Mouse (Mus musculus): Measurements from ENCODE around the gene Prkcsh. TPM values are rescaled to one million over a fixed set of nuclear protein-coding genes. Genes with fewer than 3 reads are reported as not detected.
A peak's percentile ranks its signal among the peaks of the same experiment; 100 is the strongest.

Prkcsh gene
- total RNA-seq, 1 experiment from 2014 or later: 37.1 TPM

DNA sequence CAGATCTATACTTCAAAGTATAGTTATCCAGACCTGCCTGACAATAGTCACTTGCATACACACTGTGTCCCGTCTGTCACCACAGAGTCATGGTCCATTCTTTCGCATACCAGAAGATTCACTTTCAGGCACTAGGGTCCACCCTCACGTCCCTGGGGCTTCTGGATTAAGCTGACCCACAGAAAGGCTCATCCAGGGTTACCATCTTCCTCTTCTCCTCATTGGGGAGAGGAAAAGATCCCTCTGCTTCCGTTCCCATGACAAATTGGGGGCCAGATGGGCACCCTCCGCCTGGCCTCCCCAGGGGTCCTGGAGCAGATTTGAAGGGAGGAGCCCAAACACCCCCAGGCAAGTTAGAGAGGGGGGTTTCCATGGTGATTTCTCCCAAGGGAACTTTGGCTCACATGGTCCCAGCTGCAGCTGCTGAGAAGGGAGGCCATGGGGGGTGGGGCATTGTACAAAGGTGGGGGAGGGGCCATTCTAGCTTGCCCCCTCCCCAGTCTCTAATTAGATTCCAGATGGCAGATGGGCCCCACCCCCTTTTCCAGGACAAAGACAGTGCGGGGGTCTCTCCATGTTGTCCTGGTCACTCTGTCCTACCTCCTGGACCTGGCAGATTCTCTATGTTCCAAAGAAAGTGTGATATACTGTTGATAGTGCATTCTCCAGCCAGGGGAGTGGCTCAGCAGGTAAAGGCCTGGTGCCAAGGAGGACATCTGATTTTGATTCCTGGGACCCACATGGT is 32.9 kb downstream of the Prkcsh start:
- no peak for ATAC-seq (ENCODE audit: extremely low read depth, insufficient number of reproducible peaks, low FRiP score, poor library complexity, severe bottlenecking)

DNA sequence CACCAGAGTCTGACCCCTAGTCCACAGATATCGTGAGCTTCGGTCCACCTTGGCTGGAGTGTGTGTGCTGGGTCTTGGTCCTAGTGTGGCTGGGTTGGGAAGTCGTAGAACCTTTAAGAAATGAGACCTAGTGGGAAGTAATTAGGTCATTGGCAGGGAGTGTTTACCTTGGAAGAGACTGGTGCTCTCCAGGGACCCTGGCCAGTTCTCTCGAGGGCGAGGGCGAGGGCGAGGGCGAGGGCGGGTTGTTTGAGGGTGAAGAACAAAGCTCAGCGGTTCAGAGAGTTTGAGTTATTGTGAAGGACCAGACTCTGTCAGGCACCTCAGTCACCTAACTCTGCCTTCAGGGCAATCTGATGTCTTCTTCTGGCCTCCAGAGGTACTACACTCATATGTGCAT is 35.2 kb downstream of the Prkcsh start:
- ATAC-seq (ENCODE audit: extremely low read depth, insufficient number of reproducible peaks, low FRiP score, poor library complexity, severe bottlenecking): no peak

DNA sequence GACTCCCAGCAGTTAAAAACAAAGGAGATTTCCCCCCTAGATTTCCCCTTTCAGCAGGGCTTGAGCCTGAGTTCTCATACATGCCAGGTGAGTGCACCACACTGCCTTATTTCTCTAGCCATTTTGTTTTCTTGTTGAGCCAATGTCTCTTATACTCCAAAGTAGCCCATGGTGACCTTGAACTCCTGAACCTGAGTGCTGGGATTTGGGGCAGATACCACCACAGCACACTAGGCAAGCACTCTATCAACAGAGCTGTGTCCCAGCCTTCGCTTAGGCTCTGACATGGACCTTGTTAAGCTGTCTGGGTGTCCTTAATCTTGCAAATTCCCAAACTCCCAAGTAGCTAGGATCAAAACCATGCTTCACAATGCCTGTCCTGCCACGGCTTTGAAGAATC is 39.2 kb downstream of the Prkcsh start:
- ATAC-seq (ENCODE audit: extremely low read depth, insufficient number of reproducible peaks, low FRiP score, poor library complexity, severe bottlenecking): no peak

DNA sequence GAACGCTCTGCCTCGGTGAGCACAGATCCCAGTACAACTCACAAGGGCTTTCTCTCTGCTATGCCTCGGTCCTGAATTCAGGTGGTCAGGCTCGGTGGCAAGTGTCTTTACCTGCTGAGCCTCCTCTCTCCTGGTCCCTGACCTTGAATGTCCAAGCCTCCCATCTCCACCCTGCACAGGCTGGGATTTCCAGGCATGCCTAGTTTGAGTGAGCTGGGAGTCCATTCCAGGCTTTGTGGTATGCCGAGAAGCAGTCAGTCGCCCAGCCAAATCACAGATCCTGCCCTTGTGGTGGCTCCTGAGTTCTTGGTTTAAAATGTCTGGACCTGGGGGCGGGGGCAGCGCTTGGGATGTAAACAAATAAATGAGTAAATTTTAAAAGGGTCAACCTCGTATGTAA is 44.7 kb downstream of the Prkcsh start:
- no peak for ATAC-seq (ENCODE audit: extremely low read depth, insufficient number of reproducible peaks, low FRiP score, poor library complexity, severe bottlenecking)

DNA sequence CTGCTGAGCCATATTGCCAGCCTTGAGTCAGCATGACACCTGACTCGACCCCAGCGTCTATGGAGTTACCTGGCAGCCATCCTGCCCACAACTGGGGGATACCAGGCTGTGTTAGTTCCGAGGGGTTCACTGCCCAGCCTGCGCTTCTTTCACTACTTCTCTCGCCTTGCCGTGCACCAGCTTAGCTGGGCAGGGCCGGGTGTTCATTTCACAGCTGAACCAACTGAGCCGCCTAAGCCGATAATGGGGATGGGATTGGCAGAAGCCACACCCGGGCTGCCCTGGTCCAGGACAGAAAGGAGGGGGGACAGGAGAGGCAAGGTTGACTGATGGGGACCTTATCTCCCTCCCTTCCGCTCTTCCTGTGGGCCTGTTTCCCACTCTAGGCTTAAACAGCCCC is 46.7 kb downstream of the Prkcsh start:
- ATAC-seq (ENCODE audit: extremely low read depth, insufficient number of reproducible peaks, low FRiP score, poor library complexity, severe bottlenecking): no peak

DNA sequence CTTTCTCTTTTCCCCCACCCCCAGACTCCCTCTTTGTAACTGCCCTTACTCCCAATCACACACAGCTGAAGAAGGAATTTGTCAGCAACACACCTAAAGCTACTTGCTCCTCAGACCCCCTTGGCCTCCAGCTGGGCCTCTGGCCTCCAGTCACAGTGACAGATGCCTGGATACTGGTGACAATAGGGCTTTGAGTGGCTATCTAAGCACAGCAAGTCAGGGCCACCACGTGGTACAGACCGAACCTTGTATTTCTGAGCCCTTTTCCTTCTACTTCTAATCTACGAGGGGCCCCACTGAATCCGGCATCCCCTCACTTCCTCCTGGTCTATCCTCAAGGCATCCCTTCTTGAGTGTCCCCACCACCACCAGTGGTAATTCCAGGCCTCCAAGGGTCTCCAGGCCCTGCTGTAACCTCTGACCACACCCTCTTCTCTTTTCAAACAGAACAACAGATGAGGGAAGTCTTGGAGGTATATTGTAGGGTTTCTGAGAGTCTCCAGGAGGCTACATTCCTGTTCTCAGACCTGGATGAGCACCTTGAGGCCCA is 47.2 kb downstream of the Prkcsh start:
- ATAC-seq (ENCODE audit: extremely low read depth, insufficient number of reproducible peaks, low FRiP score, poor library complexity, severe bottlenecking): no peak

DNA sequence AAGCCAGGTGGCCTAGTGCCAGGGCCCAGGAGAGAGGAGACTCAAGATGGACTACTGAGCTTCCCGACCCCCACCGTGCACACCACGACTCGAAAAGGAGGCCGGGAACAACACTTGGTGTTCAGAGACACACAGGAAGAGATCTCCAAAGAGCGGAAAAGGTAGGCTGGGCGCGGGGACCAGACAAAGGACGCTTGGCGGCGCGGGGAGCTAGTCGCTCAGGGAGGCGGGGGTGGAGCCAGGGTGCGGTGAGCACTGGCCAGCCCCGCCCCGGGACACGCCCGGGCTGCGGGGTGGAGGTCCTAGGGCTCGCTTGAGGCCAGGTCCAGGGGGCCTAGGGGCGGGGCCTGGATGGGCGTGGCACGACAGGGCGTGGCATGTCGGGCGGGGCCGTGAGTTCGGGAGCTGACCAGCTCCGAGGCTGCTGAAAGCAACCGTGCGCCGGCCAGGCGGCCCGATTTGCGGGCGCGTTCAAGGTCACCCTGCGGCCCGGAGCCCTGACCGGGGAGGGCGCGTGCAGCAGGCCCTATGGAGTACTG is 47.8 kb downstream of the Prkcsh start:
- ATAC-seq (ENCODE audit: extremely low read depth, insufficient number of reproducible peaks, low FRiP score, poor library complexity, severe bottlenecking): no peak

DNA sequence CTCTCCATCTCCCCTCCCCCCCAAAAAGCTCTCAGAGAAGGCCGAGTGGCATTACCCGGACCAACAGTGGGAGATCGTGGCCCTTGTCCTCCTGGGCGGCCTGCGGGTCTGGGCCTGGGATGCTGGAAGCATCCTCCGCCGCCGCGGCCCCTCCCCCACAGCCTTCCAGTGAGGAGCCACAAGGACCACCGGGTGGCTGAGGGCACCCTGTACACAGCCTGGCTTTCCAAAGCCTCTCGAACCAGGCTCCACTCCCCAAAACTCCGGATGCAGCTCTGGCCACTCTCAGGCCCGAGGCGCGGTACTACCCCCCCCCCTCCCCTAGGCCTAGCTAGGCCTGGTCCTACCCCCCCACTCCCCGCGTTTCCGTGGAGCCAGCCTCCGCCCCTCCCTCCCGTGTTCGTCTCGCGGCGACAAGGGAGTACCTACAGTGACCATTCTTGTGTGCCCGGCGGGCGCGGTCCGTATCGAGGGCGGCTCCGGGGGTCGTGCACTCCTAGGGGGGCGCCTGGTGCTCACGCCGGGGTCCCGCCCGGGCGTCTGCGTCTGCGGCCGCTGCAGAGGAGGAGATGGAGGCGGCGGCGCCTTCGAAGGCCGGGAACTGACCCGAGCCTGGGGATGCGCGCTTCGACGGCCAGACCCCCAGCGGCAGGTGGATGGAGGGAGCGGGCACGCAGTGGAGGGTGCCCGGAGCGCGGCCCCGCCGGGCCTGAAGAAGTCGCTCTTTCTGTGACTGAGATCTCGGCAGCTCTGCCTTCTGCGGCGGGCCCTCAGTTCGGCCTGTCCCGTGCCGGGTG is 48.8 kb downstream of the Prkcsh start:
- ATAC-seq (ENCODE audit: extremely low read depth, insufficient number of reproducible peaks, low FRiP score, poor library complexity, severe bottlenecking): no peak

DNA sequence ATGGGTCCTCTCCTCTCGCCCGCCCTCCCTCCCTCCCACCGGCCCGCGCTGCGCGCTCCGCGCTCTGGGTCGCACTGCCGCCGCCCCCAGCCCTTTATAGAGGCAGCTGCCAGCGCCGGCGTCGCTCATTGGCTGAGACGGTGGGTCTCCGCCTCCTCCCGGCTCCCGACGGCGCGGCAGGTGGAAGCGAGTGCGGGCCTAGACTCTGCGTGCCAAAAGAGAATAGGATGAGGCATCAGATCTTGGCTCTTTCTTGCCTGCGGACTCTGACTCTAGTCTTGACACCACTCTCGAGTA is 49.3 kb downstream of the Prkcsh start, which contains the start of gene Elavl3:
Gene Elavl3, minus strand, starts transcription at position 66 of the 297 bp plus-strand sequence.
- no peak for ATAC-seq (ENCODE audit: extremely low read depth, insufficient number of reproducible peaks, low FRiP score, poor library complexity, severe bottlenecking)

DNA sequence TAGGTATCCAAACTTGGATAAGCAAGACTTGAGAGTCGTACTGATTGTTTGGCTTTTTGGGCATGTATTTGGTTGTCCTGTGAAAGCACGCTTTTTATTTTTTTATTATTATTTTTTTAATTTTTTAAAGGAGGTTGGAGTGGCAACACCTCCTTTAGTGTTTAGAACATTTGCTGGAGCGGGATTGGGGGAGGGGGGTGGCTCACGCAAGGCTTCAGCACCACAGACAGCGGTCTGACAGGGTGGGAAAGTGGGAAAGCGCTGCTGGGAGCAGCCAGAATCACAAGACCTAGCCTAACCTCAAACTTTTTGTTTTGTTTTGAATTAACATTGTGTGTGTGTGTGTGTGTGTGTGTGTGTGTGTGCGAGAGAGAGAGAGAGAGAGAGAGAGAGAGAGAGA is 51.1 kb downstream of the Prkcsh start:
- ATAC-seq (ENCODE audit: extremely low read depth, insufficient number of reproducible peaks, low FRiP score, poor library complexity, severe bottlenecking): no peak

DNA sequence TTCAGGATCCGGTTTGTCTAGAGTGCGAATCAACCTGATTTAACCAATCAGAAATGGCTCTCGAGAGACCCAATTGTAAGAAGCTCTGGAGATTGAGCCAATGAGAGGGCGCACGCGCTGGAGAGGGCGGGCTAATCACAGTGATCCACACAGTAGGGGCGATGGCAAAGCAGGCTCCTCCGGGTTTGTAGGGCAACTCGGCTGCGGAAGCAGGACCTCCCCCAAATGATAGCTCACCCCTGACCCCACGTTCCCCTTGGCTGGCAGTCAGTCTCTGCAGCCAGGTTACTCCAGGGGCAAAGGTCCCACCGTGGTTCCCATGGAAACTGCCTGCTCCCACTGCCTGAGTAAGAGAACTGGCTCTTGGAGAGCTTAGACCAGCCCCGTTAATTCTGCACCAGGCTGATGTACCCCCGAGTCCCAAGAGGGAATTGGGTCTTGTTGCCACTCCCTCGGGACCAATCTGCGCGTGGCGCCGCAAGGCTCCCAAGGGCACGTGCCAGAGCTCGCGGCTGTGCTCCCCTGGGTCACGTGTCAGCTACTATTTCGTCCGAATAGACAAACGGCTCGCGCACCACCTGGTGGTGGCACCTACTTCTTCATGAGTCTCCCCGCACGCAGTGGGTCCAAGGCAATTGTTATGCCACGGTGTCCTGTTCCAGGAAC is 51.9 kb downstream of the Prkcsh start:
- ATAC-seq (ENCODE audit: extremely low read depth, insufficient number of reproducible peaks, low FRiP score, poor library complexity, severe bottlenecking): peak; percentile 55; the same call in 1 of the 2 replicates

DNA sequence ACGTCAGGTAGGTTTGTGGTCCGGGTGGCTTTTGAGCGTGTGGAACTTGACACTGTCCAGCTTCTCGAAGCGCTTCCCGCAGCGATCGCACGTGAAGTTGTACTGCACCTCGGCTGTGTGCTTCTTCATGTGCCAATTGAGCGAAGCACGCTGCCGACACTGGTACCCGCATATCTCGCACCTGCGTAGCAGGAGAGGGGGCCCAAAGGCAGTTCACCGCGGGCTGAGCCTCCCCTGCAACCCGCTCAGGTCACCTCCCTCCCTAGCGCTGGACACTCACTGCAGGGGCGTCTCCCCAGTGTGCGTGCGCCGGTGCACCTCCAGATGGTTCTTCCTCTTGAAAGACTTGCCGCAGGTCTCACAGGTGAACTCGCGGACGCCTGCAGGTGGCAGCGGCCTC is 53.1 kb downstream of the Prkcsh start:
- ATAC-seq (ENCODE audit: extremely low read depth, insufficient number of reproducible peaks, low FRiP score, poor library complexity, severe bottlenecking): no peak

DNA sequence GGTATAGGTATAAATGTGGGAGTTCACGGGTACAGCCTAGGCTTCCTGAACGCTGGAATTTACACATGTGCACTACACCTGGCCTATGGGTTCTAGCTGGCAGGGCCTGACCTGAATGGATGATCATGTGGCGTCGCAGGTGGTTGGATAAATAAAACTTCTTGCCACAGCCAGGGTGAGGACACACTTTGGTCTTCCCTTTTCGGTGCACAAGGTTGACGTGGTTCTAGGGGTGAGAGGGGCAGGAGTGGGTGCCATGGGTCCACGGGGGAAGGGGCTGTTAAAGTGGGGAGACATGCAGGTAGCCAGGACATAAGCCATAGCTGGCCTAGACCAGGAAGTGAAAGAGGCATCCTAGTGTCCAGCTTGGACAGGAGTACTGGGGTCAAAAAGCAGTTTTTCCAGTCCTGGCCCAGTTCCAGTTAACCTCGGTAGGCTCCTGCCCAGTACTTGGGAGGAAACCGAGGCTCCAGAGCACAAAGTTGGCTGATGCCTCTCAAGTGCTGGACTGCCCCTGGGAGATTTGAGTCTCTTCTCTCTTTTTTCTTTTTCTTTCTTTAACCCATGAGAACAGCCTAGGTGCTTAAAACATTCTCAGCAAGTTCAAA is 53.8 kb downstream of the Prkcsh start:
- no peak for ATAC-seq (ENCODE audit: extremely low read depth, insufficient number of reproducible peaks, low FRiP score, poor library complexity, severe bottlenecking)

DNA sequence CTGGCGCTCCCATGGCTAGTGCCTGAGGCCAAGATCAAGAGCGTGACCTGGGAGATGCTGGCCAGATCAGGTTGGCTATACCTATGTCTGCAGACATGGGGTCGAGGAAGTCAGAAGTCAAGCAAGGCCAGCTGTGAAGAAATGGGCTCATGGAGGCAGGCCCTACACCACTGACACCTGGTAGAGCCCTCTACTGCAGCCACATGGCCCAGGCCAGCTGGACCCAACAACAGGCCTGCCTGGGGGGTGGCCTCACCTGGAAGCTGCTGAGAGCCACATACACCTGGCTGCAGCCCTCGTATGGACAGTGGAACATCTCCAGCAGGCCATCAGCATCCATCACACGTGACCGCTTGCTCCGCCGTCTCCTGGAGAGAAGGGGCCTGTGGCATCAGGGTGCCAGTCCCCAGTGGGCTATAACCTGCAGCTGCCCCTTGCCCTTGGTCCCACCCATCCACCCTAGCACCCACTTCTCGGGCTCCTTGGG is 54.5 kb downstream of the Prkcsh start:
- no peak for ATAC-seq (ENCODE audit: extremely low read depth, insufficient number of reproducible peaks, low FRiP score, poor library complexity, severe bottlenecking)

DNA sequence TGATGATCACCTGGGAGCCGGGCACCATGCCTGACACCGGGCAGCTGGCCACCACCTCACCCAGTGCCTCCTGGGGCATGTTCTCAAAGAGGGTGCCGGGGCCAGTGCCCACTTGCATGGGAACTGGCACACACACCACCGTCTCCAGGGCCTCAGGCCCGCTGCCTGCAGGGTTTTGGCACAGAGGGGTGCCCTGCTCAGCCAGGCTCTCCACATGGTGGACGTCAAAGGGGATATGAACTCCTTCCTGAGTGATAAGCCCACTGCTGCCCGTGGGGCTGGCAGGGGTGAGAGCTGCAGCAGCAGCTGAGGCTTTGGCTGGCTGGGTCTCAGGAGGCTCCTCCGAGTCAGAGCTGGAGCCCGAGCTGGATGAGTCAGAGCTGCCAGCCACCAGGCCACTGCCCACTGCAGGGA is 55.4 kb downstream of the Prkcsh start:
- ATAC-seq (ENCODE audit: extremely low read depth, insufficient number of reproducible peaks, low FRiP score, poor library complexity, severe bottlenecking): no peak

DNA sequence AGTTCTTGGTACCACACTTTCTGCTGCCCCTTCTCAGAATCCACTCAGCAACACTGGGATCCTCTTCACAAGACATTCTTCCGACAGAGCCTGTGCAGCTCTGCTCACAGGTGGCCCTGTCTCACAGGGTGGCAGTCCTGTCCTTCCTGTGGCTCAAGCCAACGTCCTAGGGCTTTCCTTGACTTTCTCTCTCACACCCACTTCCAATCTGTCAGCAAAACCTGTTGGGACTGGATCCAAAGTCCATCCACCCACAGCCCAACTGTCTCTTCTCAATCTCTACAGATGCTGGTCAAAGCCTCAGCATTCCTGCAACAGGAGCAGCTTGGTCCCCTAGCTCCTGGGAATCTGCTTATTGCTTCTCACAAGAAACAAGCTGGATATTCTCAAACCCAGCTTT is 58.7 kb downstream of the Prkcsh start:
- no peak for ATAC-seq (ENCODE audit: extremely low read depth, insufficient number of reproducible peaks, low FRiP score, poor library complexity, severe bottlenecking)

Measured in neutrophil, adult 5-6 weeks (primary cell).